In genomic region chr11:75348890-75349261, GRCm38 (mm10) we compare ENCODE assay signal across 8 mouse cellular contexts. TPM values are rescaled to one million over a fixed set of nuclear protein-coding genes. Genes with fewer than 3 reads are reported as not detected.
A peak's percentile ranks its signal among the peaks of the same experiment; 100 is the strongest.
DNase-seq lines count a peak whose midpoint lies in the region; ATAC-seq and TF ChIP-seq lines count a peak whose summit lies in the region.

No protein-coding gene starts in this region.

- intact Hi-C loops in gastrocnemius, adult 2 months (cut with DNase I): no loop called here

- TF ChIP-seq POLR2A in thymus, adult 2 months (IDR thresholded peaks at IDR 0.05; ENCODE audit: control insufficient read depth, extremely low read depth, insufficient read depth, low read length, poor library complexity): no peak

- H3K4me2 ChIP-seq in liver, embryonic 12.5 days: peak overlapping the region; percentile 95

- H3K27me3 ChIP-seq in thymus, adult 2 months (ENCODE audit: control insufficient read depth, insufficient read depth, low read length): no peaks in the 10 kb centered on the region
- H3K27me3 ChIP-seq in liver, embryonic 12.5 days (replicated peaks): no peaks in the 10 kb centered on the region

- TF ChIP-seq CTCF in gastrocnemius, adult 2 months (IDR thresholded peaks at IDR 0.05): no peak
- no peak for TF ChIP-seq CTCF in thymus, adult 2 months (IDR thresholded peaks at IDR 0.05; ENCODE audit: borderline replicate concordance, control insufficient read depth, extremely low read depth, insufficient read depth, low read length, poor library complexity)

- DNase-seq in gastrocnemius, adult 2 months: no peak
- DNase-seq in gastrocnemius, adult 8-10 months (ENCODE audit: low spot score in 2 of 2): no peak
- DNase-seq in thymus, adult 2 months: no peak
- DNase-seq in thymus, postnatal 36 days: no peak
- no peak for DNase-seq in thymus, adult 18-20 months
- no peak for DNase-seq in spleen, postnatal 36 days (ENCODE audit: low spot score in 2 of 2)

- 53% methylated on average over 10 of the region's 10 CpGs for WGBS in thymus, adult 2 months
- 40% methylated on average over 10 of the region's 10 CpGs for WGBS in liver, embryonic 12.5 days (ENCODE audit: insufficient replicate concordance)

- H3K36me3 ChIP-seq in thymus, adult 2 months (ENCODE audit: control insufficient read depth, insufficient read depth, low read length): no peaks in the 10 kb centered on the region
- H3K36me3 ChIP-seq in liver, embryonic 12.5 days: peaks cover 6% of the 10 kb centered on the region; the same call in 1 of the 2 replicates

- H3K4me1 ChIP-seq in thymus, adult 2 months (replicated peaks; ENCODE audit: control insufficient read depth, insufficient read depth, low read length): peaks cover 16% of the 10 kb centered on the region
- peaks cover 48% of the 10 kb centered on the region for H3K4me1 ChIP-seq in liver, embryonic 12.5 days

- no peak for ATAC-seq in liver, embryonic 12.5 days
- ATAC-seq in activated CD4-positive, CD25-positive, alpha-beta regulatory T cell, adult 4 months: no peak

- peak overlapping the region; percentile 86 for H3K27ac ChIP-seq in gastrocnemius, adult 2 months
- H3K27ac ChIP-seq in thymus, adult 2 months (ENCODE audit: control insufficient read depth, insufficient read depth, low read length): peak overlapping the region; percentile 11; the same call in 1 of the 2 replicates
- peak overlapping the region; percentile 84 for H3K27ac ChIP-seq in liver, embryonic 12.5 days

- peak overlapping the region; percentile 84 for H3K9ac ChIP-seq in liver, embryonic 12.5 days

- H3K4me3 ChIP-seq in gastrocnemius, adult 2 months: peak overlapping the region; percentile 88
- H3K4me3 ChIP-seq in thymus, adult 2 months (ENCODE audit: control insufficient read depth, insufficient read depth, low read length): peak overlapping the region; percentile 63
- peak overlapping the region; percentile 85 for H3K4me3 ChIP-seq in liver, embryonic 12.5 days

- no peaks in the 10 kb centered on the region for H3K9me3 ChIP-seq in liver, embryonic 12.5 days (replicated peaks)

RNA-seq across cellular contexts. Expression of gene Smyd4, which starts 0.6 kb away (rescaled TPM):
- total RNA-seq in gastrocnemius, adult 2 months (2021): 1 to 10 TPM; 4.0 to 4.3 TPM
- total RNA-seq in gastrocnemius, adult 8-10 months (2022): 1 to 10 TPM; 4.0 to 5.4 (median 4.7) TPM
- polyA plus RNA-seq in thymus, adult 2 months (2012; rRNA removed): 5.6 and 7.8 TPM in 2 replicates
- polyA plus RNA-seq in liver, embryonic 12.5 days (2016; fragmentation: Nextera tagmentation; extraction: Ambion mirVana): 6.9 and 8.6 TPM in 2 replicates
- polyA plus RNA-seq in activated CD4-positive, CD25-positive, alpha-beta regulatory T cell, adult 4 months (2017; shearing (Covaris generic)): 10 to 100 TPM; 14.0 to 18.7 TPM

RNA-seq across cellular contexts. Expression of gene Rpa1, which starts 0.8 kb away (rescaled TPM):
- total RNA-seq in gastrocnemius, adult 2 months (2021): 10 to 100 TPM; 60.4 to 62.5 TPM
- total RNA-seq in gastrocnemius, adult 8-10 months (2022): 10 to 100 TPM; 67.0 to 73.3 (median 70.6) TPM
- 62.8 and 93.9 TPM in 2 replicates for polyA plus RNA-seq in thymus, adult 2 months (2012; rRNA removed)
- polyA plus RNA-seq in liver, embryonic 12.5 days (2016; fragmentation: Nextera tagmentation; extraction: Ambion mirVana): 143 and 149 TPM in 2 replicates
- 100 to 1,000 TPM; 209 to 263 TPM for polyA plus RNA-seq in activated CD4-positive, CD25-positive, alpha-beta regulatory T cell, adult 4 months (2017; shearing (Covaris generic))

Comparison
In these comparisons a context has a peak if more than half of its experiments do, and no peak if none do; other contexts are left out.
1. H3K27ac ChIP-seq: peak in every context shown above with its lines; median percentile 86 in gastrocnemius, adult 2 months; 84 in liver, embryonic 12.5 days; 11 in thymus, adult 2 months.